Mouse (Mus musculus): ENCODE data around the gene Prpsap1. TPM values are rescaled to one million over a fixed set of nuclear protein-coding genes. Genes with fewer than 3 reads are reported as not detected.

Prpsap1 gene
- polyA plus RNA-seq (2017; shearing (Covaris generic)) = 118 TPM

DNA sequence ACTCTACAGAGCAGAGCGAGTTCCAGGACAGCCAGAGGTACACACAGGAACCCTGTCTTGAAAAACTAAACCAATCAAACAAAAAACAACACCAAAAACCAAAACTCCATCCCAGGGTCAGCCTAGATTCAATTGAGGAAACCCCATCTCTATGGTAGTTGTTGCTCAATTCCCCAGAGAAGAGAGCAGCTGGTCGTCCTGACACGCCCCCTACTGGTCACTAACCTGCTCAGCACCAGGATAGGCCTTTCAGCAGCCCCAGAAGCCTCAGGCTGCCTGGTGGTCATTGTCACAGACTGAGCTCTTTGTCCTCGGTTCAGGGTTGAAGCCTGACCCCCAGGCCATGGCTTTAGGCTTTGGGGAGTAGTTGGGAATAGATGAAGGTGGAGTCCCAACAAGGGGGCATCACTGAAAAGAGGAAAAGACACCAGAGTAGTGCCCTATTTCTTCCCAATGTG is at the start of gene Prpsap1:
TSS of gene Prpsap1 (minus strand) at position 408 of the 458 bp plus-strand sequence.

DNA sequence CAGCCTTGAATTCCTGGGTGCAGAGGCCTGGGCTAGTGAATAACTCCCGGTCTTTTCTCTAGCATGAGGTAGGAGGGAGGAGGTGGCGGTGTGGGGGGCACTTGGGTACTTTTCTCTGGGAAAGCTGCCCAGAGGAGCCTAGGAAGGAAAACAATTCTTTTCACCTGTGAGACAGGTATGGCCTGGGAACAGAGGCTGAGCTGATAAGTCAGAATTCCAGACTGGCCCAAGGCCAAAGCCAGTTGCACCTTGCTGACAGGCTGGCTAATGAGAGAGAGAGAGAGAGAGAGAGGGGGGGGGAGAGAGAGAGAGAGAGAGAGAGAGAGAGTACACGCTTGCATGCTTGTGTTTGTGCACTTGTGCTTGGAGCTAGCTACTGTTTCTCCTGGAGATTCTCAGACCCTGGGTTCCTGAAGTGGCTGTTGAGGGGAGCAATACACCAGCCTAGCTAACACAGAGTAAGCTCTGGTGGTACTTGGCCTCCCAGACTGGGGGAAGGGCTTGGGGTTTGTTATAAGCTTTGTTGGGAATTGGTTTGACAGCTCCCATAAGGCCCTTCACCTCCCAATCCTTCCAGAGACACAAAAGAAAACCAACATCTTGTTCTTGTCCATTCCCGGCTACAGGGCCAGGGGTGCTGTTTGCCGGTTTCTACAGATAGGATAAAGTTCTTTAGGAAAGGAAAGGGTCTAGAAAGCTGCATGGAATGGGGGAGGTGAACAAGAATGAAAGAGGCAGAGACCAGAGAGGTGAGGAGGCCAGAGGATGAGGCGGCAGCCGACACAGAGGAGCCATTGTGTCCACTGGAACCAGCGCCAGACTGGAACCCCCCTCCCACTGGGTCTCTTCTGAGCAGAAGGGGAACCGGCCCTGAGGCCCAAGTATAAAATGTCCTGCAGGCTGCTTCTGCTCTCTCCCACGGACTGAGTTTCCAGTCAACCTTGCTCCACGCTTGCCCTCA is 36.5 kb upstream of the Prpsap1 start, which contains the start of gene Sphk1:
TSS of gene Sphk1 (plus strand) at position 739 of the 961 bp plus-strand sequence.

DNA sequence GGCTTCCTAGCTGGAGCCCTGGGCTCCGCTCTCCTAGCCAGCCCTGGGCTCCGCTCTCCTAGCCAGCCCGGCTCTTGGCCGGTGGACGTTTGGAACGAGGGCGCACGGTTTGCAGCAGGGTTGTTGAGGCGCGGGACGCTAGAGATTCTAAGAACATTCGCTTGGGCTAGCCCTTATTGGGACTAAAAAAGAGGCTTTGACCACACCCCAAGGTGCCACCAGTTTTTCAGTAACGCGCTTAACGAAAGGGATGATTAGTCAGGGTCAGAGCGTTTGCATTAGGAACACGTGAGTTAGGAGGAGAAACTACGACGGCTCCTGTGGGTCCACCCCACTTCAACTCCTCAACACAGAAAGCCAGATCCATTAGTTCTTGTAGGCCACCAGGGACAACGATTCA is 27.9 kb downstream of the Prpsap1 start, which contains the start of gene Qrich2:
TSS of gene Qrich2 (minus strand) at position 101 of the 400 bp plus-strand sequence.

DNA sequence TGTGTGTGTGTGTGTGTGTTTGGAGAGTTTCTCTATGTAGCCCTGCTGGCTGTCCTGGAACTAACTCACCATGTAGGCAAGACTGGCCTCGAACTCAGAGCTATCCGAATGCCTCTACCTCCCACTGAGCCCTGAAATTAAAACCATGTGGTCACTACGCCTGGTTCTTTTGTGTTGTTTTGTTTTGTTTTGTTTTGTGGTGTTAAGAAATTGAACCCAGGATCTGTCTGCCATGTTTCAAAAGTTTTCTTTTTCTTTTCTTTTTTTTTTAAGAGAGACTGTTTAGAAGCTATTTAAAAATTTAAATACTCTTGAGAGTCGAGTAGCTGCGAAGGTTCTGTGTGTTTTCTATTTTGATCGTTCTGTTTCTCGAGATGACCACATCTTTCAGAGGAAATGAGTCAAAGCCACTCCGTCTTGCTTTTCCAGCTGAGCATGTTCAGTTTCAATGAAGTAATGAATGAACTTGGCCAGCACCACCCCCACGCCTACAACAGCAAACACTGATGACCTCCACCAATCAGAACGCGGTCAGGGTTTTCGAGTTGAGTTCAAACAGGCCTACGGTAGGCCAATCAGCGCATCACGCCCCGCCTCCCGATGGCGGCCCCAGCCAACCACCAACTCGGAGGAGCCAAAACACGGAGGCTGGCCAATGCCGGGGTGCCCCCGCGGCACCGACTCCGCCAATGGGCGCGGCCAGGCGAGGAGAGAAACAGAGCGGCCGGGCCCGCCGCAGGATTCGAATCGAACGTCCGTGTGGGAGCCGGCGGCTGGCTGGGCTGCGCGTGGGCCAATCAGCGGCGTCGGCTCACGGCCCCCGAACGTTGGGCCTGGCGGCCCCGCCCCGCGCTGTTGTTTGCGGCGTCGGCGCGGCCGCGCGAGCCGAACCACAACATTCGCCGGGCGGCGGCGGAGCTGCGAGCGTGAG is 60.4 kb downstream of the Prpsap1 start, which contains the start of gene Ubald2:
TSS of gene Ubald2 (plus strand) at position 739 of the 931 bp plus-strand sequence.

Other genes starting within 250 kb of the Prpsap1 start
- gene Srp68, start 220.0 kb downstream of the Prpsap1 start, polyA plus RNA-seq (2017; shearing (Covaris generic)) = 60.8 TPM
- not detected for gene Galr2, start 213.3 kb downstream of the Prpsap1 start, polyA plus RNA-seq (2017; shearing (Covaris generic))
- gene Exoc7, start 187.0 kb downstream of the Prpsap1 start, polyA plus RNA-seq (2017; shearing (Covaris generic)) = 46.4 TPM
- 0.24 TPM for gene Foxj1, start 158.8 kb downstream of the Prpsap1 start, polyA plus RNA-seq (2017; shearing (Covaris generic))
- 98.2 TPM for gene Rnf157, start 81.2 kb downstream of the Prpsap1 start, polyA plus RNA-seq (2017; shearing (Covaris generic))
- gene Ubald2, start 60.1 kb downstream of the Prpsap1 start, polyA plus RNA-seq (2017; shearing (Covaris generic)) = 963 TPM
- not detected for gene Qrich2, start 28.0 kb downstream of the Prpsap1 start, polyA plus RNA-seq (2017; shearing (Covaris generic))
- 0.31 TPM for gene Sphk1, start 36.7 kb upstream of the Prpsap1 start, polyA plus RNA-seq (2017; shearing (Covaris generic))
- 16.2 TPM for gene Ube2o, start 87.2 kb upstream of the Prpsap1 start, polyA plus RNA-seq (2017; shearing (Covaris generic))
- not detected for gene Aanat, start 92.2 kb upstream of the Prpsap1 start, polyA plus RNA-seq (2017; shearing (Covaris generic))
- 19.5 TPM for gene Rhbdf2, start 132.8 kb upstream of the Prpsap1 start, polyA plus RNA-seq (2017; shearing (Covaris generic))
- not detected for gene Prcd, start 159.3 kb upstream of the Prpsap1 start, polyA plus RNA-seq (2017; shearing (Covaris generic))
- not detected for gene Cygb, start 160.1 kb upstream of the Prpsap1 start, polyA plus RNA-seq (2017; shearing (Covaris generic))

Data from effector memory CD4-positive, alpha-beta T cell, adult 5 months (primary cell).